Mouse (Mus musculus): ENCODE data around the gene Adcy3.

DNA sequence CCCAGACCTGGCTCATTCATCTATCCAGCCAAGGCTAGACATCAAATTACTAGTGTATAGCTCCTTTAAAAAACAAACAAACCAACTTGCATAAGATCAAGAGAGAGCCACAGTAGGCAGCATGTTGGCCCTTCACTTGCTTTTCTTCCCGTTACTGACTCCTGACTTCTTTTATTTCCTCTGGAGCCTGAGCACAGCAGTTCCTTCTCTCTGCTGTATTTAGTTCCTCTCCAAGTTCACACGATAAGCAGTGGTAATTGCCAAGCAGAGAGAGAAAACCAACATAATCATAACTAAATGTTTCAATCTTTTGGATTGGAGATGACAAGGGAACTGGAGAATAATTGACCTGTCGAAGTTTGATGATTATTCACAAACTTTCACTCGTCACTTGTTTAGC, 99.9 kb downstream of the Adcy3 start:
- TF ChIP-seq POLR2A (IDR thresholded peaks at IDR 0.05; ENCODE audit: low read depth, low read length): no peak
- TF ChIP-seq CTCF (IDR thresholded peaks at IDR 0.05; ENCODE audit: extremely low read depth, insufficient read depth, insufficient read length, insufficient replicate concordance): no peak
